Comparison of ENCODE assay signal across 8 mouse cellular contexts in the genomic region with DNA sequence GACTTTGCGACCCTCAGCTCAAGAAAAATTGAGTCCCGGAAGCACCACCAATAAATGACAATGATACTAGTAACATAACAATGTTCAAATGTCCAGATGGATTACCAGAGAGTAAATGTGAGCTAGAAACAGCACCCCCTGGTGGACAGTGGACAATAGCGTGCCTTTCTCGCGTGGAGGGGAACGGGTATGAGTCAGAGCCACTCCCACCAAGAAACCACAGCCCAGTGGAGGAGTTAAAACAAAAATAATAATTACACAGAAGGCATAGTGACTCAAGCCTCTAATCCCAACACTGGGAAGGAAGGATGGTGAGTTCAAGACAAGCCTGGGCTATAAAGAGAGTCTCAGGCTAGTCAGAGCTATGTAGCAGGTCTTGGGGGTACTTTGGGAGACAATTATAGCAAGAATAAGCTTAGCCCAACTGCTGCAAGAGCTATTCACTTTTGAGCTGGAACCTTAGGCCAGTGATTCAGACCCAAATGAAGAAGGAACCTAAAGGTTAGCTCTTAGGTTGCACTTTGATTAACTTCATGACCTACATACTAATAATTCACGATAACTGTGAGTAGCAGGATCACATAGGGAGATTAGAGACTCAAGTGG. TPM values are rescaled to one million over a fixed set of nuclear protein-coding genes. Genes with fewer than 3 reads are reported as not detected.
A peak's percentile ranks its signal among the peaks of the same experiment; 100 is the strongest.
DNase-seq lines count a peak whose midpoint lies in the region; ATAC-seq lines count a peak whose summit lies in the region.

A gene (plus strand): TSS at position 272 of the 606 bp plus-strand sequence.

- peak within 1 kb of the TSS; percentile 92 for H3K27ac ChIP-seq in hindbrain, embryonic 15.5 days (replicated peaks)

- H3K4me1 ChIP-seq in hindbrain, embryonic 15.5 days (replicated peaks), result peaks cover 11% of the 10 kb centered on the region

- H3K27me3 ChIP-seq in hindbrain, embryonic 15.5 days, result peaks cover 10% of the 10 kb centered on the region

- H3K9me3 ChIP-seq in hindbrain, embryonic 15.5 days, result no peaks in the 10 kb centered on the region

- H3K36me3 ChIP-seq in hindbrain, embryonic 15.5 days, result no peaks in the 10 kb centered on the region

- 22% methylated on average over 7 of the region's 7 CpGs for WGBS in hindbrain, embryonic 15.5 days

- peak within 1 kb of the TSS; percentile 50 for H3K9ac ChIP-seq in hindbrain, embryonic 15.5 days

- no peak for ATAC-seq in hindbrain, embryonic 15.5 days (ENCODE audit: low FRiP score, low read depth)

- peak within 1 kb of the TSS; percentile 60 for H3K4me3 ChIP-seq in hindbrain, embryonic 15.5 days

- H3K4me2 ChIP-seq in hindbrain, embryonic 15.5 days, result peak within 1 kb of the TSS; percentile 60

- peak; percentile 85 for DNase-seq in T-cell, adult 2 months (ENCODE audit: low spot score)
- DNase-seq in cerebellum, postnatal 4 days (ENCODE audit: low spot score in 2 of 2), result peak; percentile 68 to 83
- DNase-seq in gastrocnemius, adult 18-20 months (ENCODE audit: low spot score), result peak; percentile 79
- peak; percentile 72 to 86 for DNase-seq in layer of hippocampus, postnatal 36 days
- peak; percentile 89 for DNase-seq in lung, postnatal 25 days (ENCODE audit: low spot score)
- peak; percentile 73 for DNase-seq in retina, adult 2 months (ENCODE audit: low read depth, low spot score)
- DNase-seq in thymus, postnatal 36 days, result peak; percentile 79 to 81

RNA-seq across cellular contexts. Expression of the gene that starts here (rescaled TPM):
- total RNA-seq in gastrocnemius, adult 18-20 months (2021), result 10 to 100 TPM; 30.4 to 40.3 TPM
- 49.7 and 56.5 TPM in 2 replicates for polyA plus RNA-seq in hindbrain, embryonic 15.5 days (2015; fragmentation: Nextera tagmentation; extraction: Ambion mirVana)
- 10 to 100 TPM; 51.9 to 58.7 TPM for total RNA-seq in layer of hippocampus, postnatal 36 days (2021)
